Mouse (Mus musculus): ENCODE measurements around the gene Gpr19.

DNA sequence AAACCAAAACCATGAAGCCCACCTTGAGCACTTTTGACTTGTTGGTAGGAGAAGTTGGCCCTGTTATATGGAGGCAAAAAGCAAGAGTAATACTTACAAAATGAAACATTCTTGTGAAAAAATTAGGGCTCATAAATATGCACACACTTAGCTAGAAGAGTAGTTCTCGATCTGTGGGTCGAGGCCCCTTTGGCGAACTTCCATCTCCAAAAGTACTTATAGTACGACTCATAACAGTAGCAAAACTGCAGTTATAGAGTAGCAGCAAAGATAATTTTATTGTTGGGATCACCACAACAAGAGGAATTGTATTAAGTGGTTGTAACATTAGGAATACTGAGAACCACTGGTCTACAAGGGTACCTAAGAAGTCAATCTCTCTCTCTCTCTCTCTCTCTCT lies 41.4 kb upstream of the Gpr19 start:
- TF ChIP-seq CTCF (IDR thresholded peaks at IDR 0.05; ENCODE audit: extremely low read depth, insufficient read length, insufficient replicate concordance, low read depth, low read length), result no peak
- TF ChIP-seq POLR2A (IDR thresholded peaks at IDR 0.05; ENCODE audit: low read depth, low read length), result no peak

Measured in small intestine, adult 2 months (tissue).